Mouse (Mus musculus) thymus, adult 2 months (tissue): Measurements from ENCODE around the gene Sct. TPM values are rescaled to one million over a fixed set of nuclear protein-coding genes. Genes with fewer than 3 reads are reported as not detected.

Experiments
- DNase-seq: peaks from one replicate; pipeline ENCODE4 v3.0.0; 2021
- H3K27ac ChIP-seq: fragments of 200-500 bp; 2 replicates; pipeline ENCODE4 v1.5.1; 2012; ENCODE audit warnings: low read length, control low read depth; ENCODE audit not compliant: control insufficient read depth, insufficient read depth
- H3K27me3 ChIP-seq: fragments of 200-500 bp; 2 replicates; pipeline ENCODE4 v1.6.1; 2012; ENCODE audit warnings: mild to moderate bottlenecking, low read length, moderate library complexity, mixed read lengths; ENCODE audit not compliant: control insufficient read depth, insufficient read depth
- H3K36me3 ChIP-seq: fragments of 200-500 bp; 2 replicates; pipeline ENCODE4 v1.6.1; 2012; ENCODE audit warnings: mild to moderate bottlenecking, low read length, moderate library complexity; ENCODE audit not compliant: control insufficient read depth, insufficient read depth
- H3K4me1 ChIP-seq: fragments of 200-500 bp; replicated peaks from 2 replicates; pipeline ENCODE4 v1.6.1; 2012; ENCODE audit warnings: low read length; ENCODE audit not compliant: control insufficient read depth, insufficient read depth
- H3K4me3 ChIP-seq: fragments of 200-500 bp; 2 replicates; pipeline ENCODE4 v1.5.1; 2012; ENCODE audit warnings: mild to moderate bottlenecking, low read length, control low read depth, moderate library complexity; ENCODE audit not compliant: control insufficient read depth, insufficient read depth
- CTCF ChIP-seq: fragments of 200-500 bp; IDR thresholded peaks from 2 replicates; pipeline ENCODE4 v1.5.1; 2012; ENCODE audit warnings: mild to moderate bottlenecking, control low read depth, low read length, moderate library complexity, borderline replicate concordance; ENCODE audit not compliant: control insufficient read depth, poor library complexity, insufficient read depth; ENCODE audit errors: extremely low read depth
- POLR2A ChIP-seq: fragments of 200-500 bp; IDR thresholded peaks from 2 replicates; pipeline ENCODE4 v1.6.1; 2012; ENCODE audit warnings: mild to moderate bottlenecking, low read length, control low read depth, moderate library complexity; ENCODE audit not compliant: control insufficient read depth, poor library complexity, insufficient read depth; ENCODE audit errors: extremely low read depth
- WGBS: fragments of 180-500 bp; shearing (Covaris S2); methylation state at CpG from one replicate; pipeline ENCODE4 v1.1.7; 2018; 5-methylcytosine and 5-hydroxymethylcytosine counted together
- polyA plus RNA-seq: library from polyadenylated mRNA; depleted of rRNA; stranded (reverse); fragments of >200 nt; gene quantifications from 2 replicates; pipeline ENCODE4 v1.2.3, GENCODE M21; 2012

Gene Sct
- polyA plus RNA-seq, 1 experiment = 10.3 TPM

GRCm38 (mm10) chr7:141302702-141303268 is 23.9 kb upstream of the Sct start:
- Histone ChIP-seq H3K4me3 (no peak overlapping the region), H3K27me3 (no peaks in the 10 kb centered on the region), H3K27ac (peak overlapping the region; percentile 56), H3K36me3 (peaks cover 30% of the 10 kb centered on the region), H3K4me1 (peaks cover 10% of the 10 kb centered on the region)
- peak; percentile 48 for DNase-seq
- 36% methylated on average over 1 of the region's 1 CpGs for WGBS
- TF ChIP-seq POLR2A (no peak), CTCF (no peak)

GRCm38 (mm10) chr7:141301386-141301785 is 22.5 kb upstream of the Sct start:
- no peak for DNase-seq
- Histone ChIP-seq H3K36me3 (peaks cover 19% of the 10 kb centered on the region), H3K4me3 (no peak overlapping the region), H3K27ac (no peak overlapping the region), H3K4me1 (peaks cover 10% of the 10 kb centered on the region), H3K27me3 (no peaks in the 10 kb centered on the region)
- WGBS = 99% methylated on average over 9 of the region's 9 CpGs
- TF ChIP-seq CTCF = no peak
- no peak for TF ChIP-seq POLR2A

- peaks cover 10% of the 10 kb centered on the region for H3K4me1 ChIP-seq
- no peak for DNase-seq
- peaks cover 1% of the 10 kb centered on the region for H3K27me3 ChIP-seq
- 97% methylated on average over 8 of the region's 8 CpGs for WGBS
- TF ChIP-seq CTCF (no peak), POLR2A (no peak)
- H3K4me3 ChIP-seq = no peak overlapping the region
- H3K27ac ChIP-seq = no peak overlapping the region
- peaks cover 11% of the 10 kb centered on the region; the same call in 1 of the 2 replicates for H3K36me3 ChIP-seq
These were observed 20.2 kb upstream of the Sct start for GRCm38 (mm10) chr7:141299175-141299574.

GRCm38 (mm10) chr7:141297926-141298650 is 19.2 kb upstream of the Sct start:
- no peak for TF ChIP-seq CTCF
- no peak for TF ChIP-seq POLR2A
- peaks cover 7% of the 10 kb centered on the region for H3K27me3 ChIP-seq
- no peak overlapping the region for H3K27ac ChIP-seq
- whole genome bisulfite sequencing = 100% methylated on average over 3 of the region's 3 CpGs
- DNase-seq = no peak
- H3K36me3 ChIP-seq = peaks cover 11% of the 10 kb centered on the region; the same call in 1 of the 2 replicates
- no peak overlapping the region for H3K4me3 ChIP-seq
- H3K4me1 ChIP-seq = peaks cover 5% of the 10 kb centered on the region

- Histone ChIP-seq H3K27me3 (peaks cover 7% of the 10 kb centered on the region), H3K4me1 (no peaks in the 10 kb centered on the region), H3K27ac (no peak overlapping the region), H3K36me3 (no peaks in the 10 kb centered on the region), H3K4me3 (no peak overlapping the region)
- WGBS = 11% methylated on average over 22 of the region's 22 CpGs
- DNase-seq = no peak
- no peak for TF ChIP-seq CTCF
- TF ChIP-seq POLR2A = no peak
These were observed 15.5 kb upstream of the Sct start for GRCm38 (mm10) chr7:141294479-141294878.

GRCm38 (mm10) chr7:141293852-141294471 is 15.0 kb upstream of the Sct start:
- H3K4me1 ChIP-seq = no peaks in the 10 kb centered on the region
- TF ChIP-seq POLR2A (no peak), CTCF (no peak)
- DNase-seq = no peak
- 2% methylated on average over 53 of the region's 53 CpGs for WGBS
- H3K27me3 ChIP-seq = peaks cover 7% of the 10 kb centered on the region
- H3K4me3 ChIP-seq = no peak overlapping the region
- H3K27ac ChIP-seq = no peak overlapping the region
- H3K36me3 ChIP-seq = no peaks in the 10 kb centered on the region
